Mouse (Mus musculus) spleen, adult 2 months (tissue): Measurements from ENCODE around the gene Trmt10a. TPM values are rescaled to one million over a fixed set of nuclear protein-coding genes. Genes with fewer than 3 reads are reported as not detected.

Source experiments
- DNase-seq, 2 experiments: peaks; one replicate each; pipeline versions ENCODE4 v3.0.0 to v3.0.0-alpha.2; 2012 to 2021; ENCODE audit warnings: low spot score in 2 of 2, low read depth in 1 of 2
- H3K27ac ChIP-seq: fragments of 200-500 bp; 2 replicates; pipeline ENCODE4 v1.5.1; 2012; ENCODE audit warnings: low read length, inconsistent platforms; ENCODE audit not compliant: insufficient read depth
- H3K27me3 ChIP-seq: fragments of 200-500 bp; 2 replicates; pipeline ENCODE4 v1.6.1; 2012; ENCODE audit warnings: mild to moderate bottlenecking, moderate library complexity, low read length, inconsistent platforms; ENCODE audit not compliant: control insufficient read depth, insufficient read depth
- H3K36me3 ChIP-seq: fragments of 200-500 bp; 2 replicates; pipeline ENCODE4 v1.6.1; 2012; ENCODE audit warnings: mild to moderate bottlenecking, low read length, inconsistent platforms; ENCODE audit not compliant: control insufficient read depth, insufficient read depth
- H3K4me1 ChIP-seq: fragments of 200-500 bp; 2 replicates; pipeline ENCODE4 v1.6.1; 2011; ENCODE audit warnings: inconsistent platforms; ENCODE audit not compliant: control insufficient read depth, insufficient read depth, insufficient read length
- H3K4me3 ChIP-seq: fragments of 200-500 bp; 2 replicates; pipeline ENCODE4 v1.5.1; 2011; ENCODE audit warnings: mild to moderate bottlenecking, inconsistent platforms; ENCODE audit not compliant: insufficient read depth, insufficient read length; ENCODE audit errors: extremely low read depth
- CTCF ChIP-seq: fragments of 200-500 bp; IDR thresholded peaks from 2 replicates; pipeline ENCODE4 v1.5.1; 2011; ENCODE audit warnings: mild to moderate bottlenecking, inconsistent platforms; ENCODE audit not compliant: insufficient read depth, insufficient read length, insufficient replicate concordance; ENCODE audit errors: extremely low read depth
- POLR2A ChIP-seq: fragments of 200-500 bp; IDR thresholded peaks from 2 replicates; pipeline ENCODE4 v1.6.1; 2011; ENCODE audit warnings: low read depth, low read length, inconsistent platforms
- WGBS: fragments of 180-500 bp; shearing (Covaris S2); methylation state at CpG from one replicate; pipeline ENCODE4 v1.1.7; 2018; 5-methylcytosine and 5-hydroxymethylcytosine counted together
- polyA plus RNA-seq: library from polyadenylated mRNA; depleted of rRNA; stranded (reverse); fragments of >200 nt; gene quantifications from 2 replicates; pipeline ENCODE4 v1.2.3, GENCODE M21; 2012

The Trmt10a gene
- polyA plus RNA-seq, 1 experiment = 0.64 TPM

DNA sequence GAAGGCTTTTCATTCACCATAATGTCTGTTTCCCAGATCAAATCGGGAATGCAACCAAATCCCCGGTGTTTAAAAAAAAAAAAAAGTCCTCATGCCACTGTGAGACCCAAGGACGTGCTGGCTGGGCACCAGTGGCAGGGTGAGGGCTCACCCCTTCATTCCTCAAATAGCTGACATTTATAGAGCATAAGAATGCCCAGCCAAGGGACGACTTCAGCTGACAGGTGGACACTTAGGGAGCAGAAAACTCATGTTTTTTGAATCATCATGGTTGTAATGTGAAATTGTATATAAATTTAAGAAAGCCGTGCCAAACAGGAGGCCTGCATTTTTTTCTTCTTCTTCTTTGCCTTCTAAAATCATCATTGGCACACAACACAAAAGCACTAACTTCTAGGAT is 38.2 kb upstream of the Trmt10a start:
- Histone ChIP-seq H3K4me1 (no peaks in the 10 kb centered on the region), H3K36me3 (no peaks in the 10 kb centered on the region), H3K27ac (no peak overlapping the region), H3K4me3 (no peak overlapping the region), H3K27me3 (no peaks in the 10 kb centered on the region)
- TF ChIP-seq CTCF = no peak
- TF ChIP-seq POLR2A = no peak
- 83% methylated on average over 5 of the region's 5 CpGs for WGBS
- no peak for DNase-seq

DNA sequence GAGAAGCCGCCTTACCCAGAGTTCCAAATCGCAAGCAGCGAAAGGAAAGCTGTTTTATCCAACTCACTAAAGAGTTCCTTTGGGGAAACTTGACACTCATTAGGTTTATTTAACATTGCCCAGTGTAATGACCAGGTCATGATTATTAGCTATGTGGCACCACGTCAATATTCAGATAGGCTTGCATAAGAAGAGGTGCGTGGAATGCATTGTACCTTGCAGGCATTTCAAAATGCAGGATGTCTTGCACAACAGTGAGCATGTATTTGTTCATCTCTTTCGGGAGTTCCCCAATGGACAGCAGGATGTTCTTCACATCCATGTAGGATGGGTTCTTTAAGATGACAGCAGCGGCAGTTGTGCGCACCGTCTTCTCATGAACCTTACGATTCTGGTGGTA is 36.4 kb upstream of the Trmt10a start:
- Histone ChIP-seq H3K4me1 (no peaks in the 10 kb centered on the region), H3K27me3 (no peaks in the 10 kb centered on the region), H3K36me3 (no peaks in the 10 kb centered on the region), H3K4me3 (no peak overlapping the region), H3K27ac (no peak overlapping the region)
- TF ChIP-seq CTCF (no peak), POLR2A (no peak)
- DNase-seq = no peak
- 95% methylated on average over 10 of the region's 10 CpGs for WGBS

DNA sequence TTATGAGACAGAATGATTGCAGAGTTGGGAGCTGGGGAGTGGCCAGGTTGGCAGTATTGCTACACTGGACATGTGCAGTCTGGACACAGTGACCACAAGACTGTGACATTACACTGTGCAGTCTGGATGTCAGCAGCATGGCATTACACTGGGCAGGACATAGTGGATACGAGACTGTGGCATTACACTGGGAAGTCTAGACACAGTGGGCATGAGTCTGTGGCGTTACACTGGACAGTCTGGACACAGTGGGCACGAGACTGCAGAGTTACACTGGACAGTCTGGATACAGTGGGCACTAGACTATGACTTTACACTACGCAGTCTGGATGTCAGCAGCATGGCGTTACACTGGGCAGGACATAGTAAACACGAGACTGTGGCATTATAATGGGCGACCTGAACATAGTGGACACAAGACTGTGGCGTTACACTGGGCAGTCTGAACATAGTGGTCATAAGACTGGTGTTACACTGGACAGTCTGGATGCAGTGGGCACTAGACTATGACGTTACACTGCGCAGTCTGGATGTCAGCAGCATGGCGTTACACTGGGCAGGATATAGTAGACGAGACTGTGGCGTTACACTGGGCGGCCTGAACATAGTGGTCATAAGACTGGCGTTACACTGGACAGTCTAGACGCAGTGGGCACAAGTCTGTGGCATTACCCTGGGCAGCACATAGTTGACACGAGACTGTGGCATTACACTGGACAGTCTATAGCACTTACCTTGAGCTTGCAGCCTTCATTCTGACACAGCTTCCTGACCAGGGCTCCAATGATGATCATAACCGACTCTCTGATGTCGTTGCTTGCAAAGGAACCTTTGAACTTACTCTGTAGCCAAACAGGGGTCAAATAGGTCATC is 32.1 kb upstream of the Trmt10a start:
- H3K27me3 ChIP-seq = no peaks in the 10 kb centered on the region
- TF ChIP-seq POLR2A (no peak), CTCF (no peak)
- no peak for DNase-seq
- no peak overlapping the region for H3K27ac ChIP-seq
- 91% methylated on average over 19 of the region's 19 CpGs for WGBS
- H3K4me3 ChIP-seq = no peak overlapping the region
- H3K36me3 ChIP-seq = no peaks in the 10 kb centered on the region
- H3K4me1 ChIP-seq = no peaks in the 10 kb centered on the region

DNA sequence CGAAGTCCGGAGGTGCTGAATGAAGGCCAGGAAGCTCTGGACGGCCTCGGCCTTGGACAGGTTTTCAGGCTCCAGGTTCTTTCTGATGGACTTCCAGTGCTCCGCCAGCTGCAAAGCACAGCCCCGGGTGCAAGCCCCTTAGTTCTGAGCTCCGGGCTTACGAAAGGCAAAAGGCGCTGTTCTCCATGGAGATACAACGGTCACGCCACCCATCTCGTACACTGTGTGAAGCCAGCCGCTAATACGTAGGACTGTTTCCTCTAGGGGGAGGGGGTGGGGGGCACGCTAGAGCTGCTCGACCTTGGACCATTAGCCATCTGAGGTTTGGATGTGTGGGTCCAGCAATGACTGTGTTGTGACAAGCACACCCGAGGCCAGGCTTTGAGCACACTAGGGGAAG is 29.1 kb upstream of the Trmt10a start:
- no peaks in the 10 kb centered on the region for H3K27me3 ChIP-seq
- no peak for DNase-seq
- no peak overlapping the region for H3K4me3 ChIP-seq
- TF ChIP-seq POLR2A (no peak), CTCF (no peak)
- WGBS = 89% methylated on average over 17 of the region's 17 CpGs
- H3K4me1 ChIP-seq = no peaks in the 10 kb centered on the region
- no peaks in the 10 kb centered on the region for H3K36me3 ChIP-seq
- H3K27ac ChIP-seq = no peak overlapping the region

DNA sequence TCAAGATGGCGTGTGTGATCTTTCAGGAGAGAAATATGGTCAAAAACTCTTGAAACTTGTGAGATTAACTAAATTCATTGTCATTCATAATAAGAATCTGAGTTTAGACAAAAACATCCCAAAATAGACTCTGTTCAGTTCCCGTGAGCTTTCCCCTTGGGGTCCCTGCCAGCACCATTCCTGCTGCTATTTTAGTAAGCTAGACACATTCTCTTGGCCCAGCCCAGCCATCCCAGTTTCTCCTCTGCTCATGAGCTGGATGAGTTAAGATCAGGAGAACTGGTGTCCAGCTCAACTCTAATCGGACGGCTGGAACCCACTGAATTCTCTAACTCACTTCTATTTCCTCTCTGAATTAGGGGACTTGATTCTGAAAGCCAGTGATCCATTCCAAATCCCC is 26.4 kb upstream of the Trmt10a start:
- Histone ChIP-seq H3K27ac (no peak overlapping the region), H3K36me3 (no peaks in the 10 kb centered on the region), H3K4me3 (no peak overlapping the region), H3K4me1 (no peaks in the 10 kb centered on the region), H3K27me3 (no peaks in the 10 kb centered on the region)
- no peak for DNase-seq
- TF ChIP-seq CTCF (no peak), POLR2A (no peak)
- 82% methylated on average over 4 of the region's 4 CpGs for WGBS

DNA sequence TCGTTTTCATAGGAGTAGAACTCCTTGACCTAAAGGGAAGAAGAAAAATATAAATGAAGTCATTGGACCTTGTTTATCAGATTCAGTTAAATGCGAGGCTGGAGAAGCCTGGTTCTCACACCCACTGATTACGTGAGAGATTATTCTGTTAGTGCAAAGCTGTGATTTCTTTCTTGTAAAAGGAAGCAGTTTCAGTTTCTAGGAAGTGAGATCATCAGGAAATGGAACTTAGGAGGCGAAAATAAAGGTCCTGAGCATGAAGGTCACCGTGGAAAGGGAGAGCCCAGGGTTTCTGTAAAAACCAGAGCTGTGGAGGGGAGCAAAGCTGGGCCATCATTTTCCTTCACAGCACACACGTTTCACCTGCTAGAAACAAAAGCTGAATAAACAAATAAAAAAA is 24.9 kb upstream of the Trmt10a start:
- H3K36me3 ChIP-seq = no peaks in the 10 kb centered on the region
- DNase-seq = no peak
- WGBS = 54% methylated on average over 6 of the region's 6 CpGs
- H3K27me3 ChIP-seq = no peaks in the 10 kb centered on the region
- H3K27ac ChIP-seq = no peak overlapping the region
- TF ChIP-seq CTCF (no peak), POLR2A (no peak)
- no peak overlapping the region for H3K4me3 ChIP-seq
- no peaks in the 10 kb centered on the region for H3K4me1 ChIP-seq

DNA sequence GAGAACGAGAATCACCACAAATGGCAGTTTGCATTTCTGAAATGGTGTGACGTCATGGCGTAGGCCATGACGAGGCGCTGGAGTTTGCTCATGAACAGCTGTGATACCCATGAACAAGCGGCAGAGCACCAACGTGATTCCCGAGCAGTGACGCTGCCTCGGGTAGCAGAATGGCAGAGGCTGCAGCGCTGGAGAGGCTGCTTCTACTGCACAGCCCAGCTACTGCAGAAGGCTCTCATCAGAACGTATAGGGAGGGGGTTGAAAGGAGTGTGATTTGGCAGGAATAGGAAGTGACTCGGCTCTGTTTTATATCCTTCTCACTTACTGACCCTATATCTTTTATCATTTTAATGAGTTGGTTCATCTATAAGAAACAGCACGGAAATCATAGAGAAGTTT is 24.4 kb upstream of the Trmt10a start:
- Histone ChIP-seq H3K36me3 (no peaks in the 10 kb centered on the region), H3K27ac (no peak overlapping the region), H3K27me3 (no peaks in the 10 kb centered on the region), H3K4me1 (no peaks in the 10 kb centered on the region), H3K4me3 (peak overlapping the region; percentile 3; the same call in 1 of the 2 replicates)
- DNase-seq = no peak
- 55% methylated on average over 14 of the region's 14 CpGs for WGBS
- no peak for TF ChIP-seq CTCF
